Mouse (Mus musculus): ENCODE measurements around the gene Pkdcc. TPM values are rescaled to one million over a fixed set of nuclear protein-coding genes. Genes with fewer than 3 reads are reported as not detected.
A peak's percentile ranks its signal among the peaks of the same experiment; 100 is the strongest.

The Pkdcc gene
- 137 and 154 TPM in 2 replicates for total RNA-seq (2021)
- long read RNA-seq, transcript Pkdcc-204 (7 exons, 2,446 nt), result major isoform, 74 of 84 reads
- long read RNA-seq, partial matches to known transcripts, result 7 of 84 reads
- long read RNA-seq, other reads (novel, unspliced or antisense), result 3 of 84 reads

DNA sequence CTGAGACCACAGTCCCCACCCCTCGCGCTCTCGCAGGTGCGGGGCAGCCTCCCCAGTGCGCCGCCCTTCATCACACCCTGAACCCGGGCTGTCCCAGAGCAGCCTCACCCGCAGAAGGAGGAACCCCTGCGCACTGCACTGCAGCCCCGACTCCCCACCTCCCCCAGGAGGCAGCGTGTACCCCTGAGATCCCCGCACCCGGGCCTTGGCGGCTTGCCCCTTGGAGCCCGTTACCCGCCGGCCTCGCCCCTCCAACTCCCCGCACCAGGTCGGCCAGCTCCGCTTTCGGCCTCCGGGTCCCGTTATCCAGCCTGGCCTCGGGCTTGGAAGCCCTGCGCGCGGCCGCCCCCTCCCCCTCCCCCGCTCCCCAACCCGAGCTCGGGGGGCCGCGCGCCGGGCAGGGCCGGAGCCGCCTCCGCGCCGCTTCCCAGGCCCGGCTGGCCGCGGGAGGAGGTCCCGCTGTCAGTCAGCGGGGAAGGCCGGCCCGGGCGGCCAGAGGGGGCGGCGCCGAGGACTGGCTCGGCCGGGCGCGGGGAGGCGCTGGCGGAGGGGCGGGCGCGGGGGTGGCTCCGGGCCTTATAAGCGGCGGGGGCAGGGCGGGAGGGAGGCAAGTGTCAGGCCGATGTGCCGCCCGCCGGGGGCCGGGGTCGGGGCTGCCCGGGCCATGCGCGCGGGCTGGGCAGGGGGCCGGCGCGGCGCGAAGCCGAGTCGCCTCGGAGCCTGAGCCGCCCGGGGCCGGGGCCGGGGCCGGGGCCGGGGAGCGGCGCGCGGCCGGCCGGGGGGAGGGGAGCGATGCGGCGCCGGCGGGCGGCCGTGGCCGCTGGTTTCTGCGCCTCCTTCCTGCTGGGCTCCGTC, at the start of gene Pkdcc:
TSS of gene Pkdcc (plus strand) at position 619 of the 855 bp plus-strand sequence.
- DNase-seq, result peak; percentile 96

DNA sequence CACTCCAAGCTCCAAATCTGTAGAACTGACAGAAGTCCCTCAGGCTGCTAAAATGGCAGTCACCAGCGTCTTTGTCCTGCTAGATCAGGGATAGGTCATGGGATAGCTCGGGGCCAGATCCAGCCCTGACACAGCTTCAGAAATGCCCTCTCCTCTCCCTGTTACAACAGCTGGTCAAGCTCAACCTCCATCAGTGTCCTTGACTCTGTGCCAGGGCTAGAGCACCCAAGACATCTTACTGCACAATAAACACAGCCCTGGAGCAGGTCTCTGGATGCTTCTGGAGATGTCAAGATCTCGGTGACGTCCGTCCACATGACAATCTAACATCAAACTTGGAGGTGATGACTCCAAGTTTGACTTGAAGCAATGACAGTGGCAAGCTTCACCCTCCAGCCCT, 48.9 kb upstream of the Pkdcc start:
- DNase-seq, result no peak

DNA sequence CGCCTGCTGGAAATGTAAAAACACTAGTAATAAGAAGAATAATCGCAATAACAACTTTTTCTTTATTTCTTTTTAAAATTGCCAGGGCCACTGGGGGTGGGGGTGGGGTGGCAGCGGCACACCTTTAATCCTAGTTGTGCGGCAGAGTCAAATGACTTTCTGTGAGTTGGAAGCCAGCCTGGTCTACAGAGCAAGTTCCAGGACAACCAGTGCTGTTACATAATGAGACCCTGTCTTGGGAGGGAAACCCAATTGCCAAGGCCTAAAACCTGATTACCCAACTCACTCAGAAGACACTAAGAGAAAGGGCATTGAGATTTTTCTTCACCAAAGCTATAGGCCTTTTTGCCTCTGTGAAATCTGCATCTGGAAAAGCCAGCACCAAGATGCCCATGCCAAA, 38.9 kb upstream of the Pkdcc start:
- no peak for DNase-seq

DNA sequence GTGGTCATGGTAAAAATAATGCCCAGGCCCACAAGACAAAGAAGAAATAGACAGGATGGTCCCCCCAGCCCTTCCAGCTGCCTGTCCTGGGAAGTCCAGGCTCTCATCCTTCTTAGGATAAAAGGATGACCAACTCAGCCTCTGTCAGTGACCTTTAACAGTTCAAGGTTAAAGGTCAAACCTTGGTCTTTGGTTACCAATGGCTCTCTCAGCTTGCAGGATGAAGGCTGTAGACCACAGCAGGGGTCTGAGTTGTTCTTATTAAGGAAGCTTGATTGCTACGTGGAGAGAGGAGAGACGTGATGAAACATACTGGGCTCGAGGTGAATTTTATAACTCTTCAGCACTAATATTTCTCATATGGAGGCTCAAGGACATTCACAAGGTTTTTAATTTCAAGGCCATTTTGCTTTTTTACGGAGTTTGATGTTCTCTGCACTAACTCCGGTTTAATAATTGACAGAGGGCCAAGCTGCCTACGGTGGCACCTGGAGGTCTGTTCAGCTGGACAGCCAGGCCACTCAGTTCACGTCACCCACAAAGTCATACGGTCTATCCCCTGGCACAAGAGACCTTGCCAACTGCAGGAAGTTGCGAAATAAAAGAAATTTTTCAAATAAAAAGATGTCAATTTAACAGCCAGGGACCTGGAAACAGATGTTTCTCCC, 36.5 kb upstream of the Pkdcc start:
- DNase-seq, result peak; percentile 12

DNA sequence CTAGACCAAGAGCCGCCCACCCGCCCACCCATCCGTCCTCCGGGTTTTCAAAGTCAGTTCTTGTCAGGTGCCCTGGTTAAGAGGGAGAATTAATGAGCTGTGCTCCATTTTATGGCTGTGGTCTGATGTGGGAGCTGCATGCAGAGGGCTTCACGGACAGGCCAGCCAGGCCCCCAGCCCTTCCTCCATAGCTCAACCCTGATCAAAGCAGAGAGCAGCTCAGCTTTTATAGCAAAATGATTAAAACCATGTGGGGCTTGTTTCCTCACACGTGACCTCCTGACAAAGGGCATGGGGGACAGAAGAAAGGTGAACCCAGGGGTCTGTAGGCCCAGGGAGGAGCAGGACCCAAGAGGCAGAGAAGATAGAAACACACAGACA, 36.0 kb upstream of the Pkdcc start:
- no peak for DNase-seq

DNA sequence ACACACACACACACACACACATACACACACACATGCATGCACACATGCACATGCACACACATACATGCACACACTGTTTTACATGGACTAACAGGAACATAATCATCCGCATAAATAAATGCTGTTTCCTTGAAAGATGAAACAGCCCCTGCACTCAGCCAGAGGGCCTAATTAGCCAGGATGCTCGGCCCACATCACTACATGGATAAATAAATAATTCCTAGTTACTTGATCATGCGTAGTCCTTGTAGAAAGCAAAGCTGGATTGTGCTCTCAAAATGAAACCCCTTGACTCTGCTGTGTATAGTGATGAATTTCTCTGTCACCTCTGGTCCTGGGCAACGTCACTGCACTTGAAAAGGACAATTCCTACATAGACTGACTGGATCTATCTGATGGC, 35.5 kb upstream of the Pkdcc start:
- no peak for DNase-seq

DNA sequence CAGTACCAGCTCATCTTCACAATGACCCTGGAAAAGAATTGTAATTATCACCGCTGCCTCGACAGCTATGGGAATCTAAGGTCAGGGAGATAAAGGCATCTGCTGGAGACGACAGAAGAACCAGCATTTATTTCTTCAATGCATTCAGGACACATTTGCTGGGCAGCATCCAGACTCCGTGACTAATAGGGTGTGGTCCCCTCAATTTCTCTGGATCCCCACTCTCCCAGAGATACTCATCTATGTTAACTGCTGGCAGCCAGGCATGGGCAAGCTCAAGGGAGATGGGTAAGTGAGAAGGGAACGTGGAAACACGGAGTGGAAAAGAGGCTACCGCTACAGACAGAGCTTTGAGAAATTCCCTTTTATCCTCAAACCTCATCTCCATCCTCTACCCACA, 34.0 kb upstream of the Pkdcc start:
- DNase-seq, result no peak

DNA sequence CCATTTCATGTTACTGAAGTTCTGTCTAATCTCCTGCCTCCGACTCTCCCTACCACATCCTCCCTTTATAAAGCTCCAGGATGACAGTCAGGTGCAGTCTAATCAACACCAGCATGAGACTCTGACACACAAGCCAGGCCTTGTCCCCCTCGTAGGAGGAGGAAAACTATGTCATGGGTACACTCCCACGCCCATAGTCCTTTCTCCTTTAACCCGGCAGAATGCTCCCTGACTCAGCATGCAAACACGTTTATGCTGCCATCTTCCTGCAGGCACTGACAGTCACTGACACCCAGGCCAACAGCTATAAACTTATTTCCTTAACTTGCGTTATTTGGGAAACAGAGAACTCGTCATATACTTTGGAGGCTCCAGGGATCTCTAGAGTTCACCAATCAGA, 33.5 kb upstream of the Pkdcc start:
- DNase-seq, result no peak

DNA sequence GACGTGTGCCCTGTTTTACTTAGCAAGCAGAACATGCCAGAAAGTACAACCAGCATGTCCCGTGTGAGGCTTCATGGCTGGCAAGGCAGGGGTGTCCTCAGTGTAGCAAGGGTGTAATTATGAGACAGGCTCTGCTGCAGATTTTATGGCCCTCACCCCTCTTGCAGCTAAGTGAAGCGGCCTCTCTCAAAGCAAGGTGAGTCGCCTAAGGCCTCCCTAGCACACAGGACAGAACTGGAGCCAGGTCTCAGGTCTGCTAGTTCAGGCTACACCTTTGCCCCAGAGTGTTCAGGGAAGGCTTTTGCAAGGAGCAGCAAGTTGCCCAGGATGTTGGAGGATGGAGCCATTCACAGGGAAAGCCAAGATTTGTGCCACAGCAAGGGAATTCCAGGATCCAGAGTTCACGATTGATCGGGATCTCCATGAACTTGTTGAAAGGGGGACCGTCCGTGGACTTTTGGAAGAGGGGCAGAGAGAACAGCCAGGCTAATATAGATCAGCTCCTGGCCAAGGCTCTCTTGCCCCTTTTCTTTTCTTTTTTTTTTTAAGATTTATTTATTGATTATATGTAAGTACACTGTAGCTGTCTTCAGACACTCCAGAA, 32.9 kb upstream of the Pkdcc start:
- DNase-seq, result no peak

DNA sequence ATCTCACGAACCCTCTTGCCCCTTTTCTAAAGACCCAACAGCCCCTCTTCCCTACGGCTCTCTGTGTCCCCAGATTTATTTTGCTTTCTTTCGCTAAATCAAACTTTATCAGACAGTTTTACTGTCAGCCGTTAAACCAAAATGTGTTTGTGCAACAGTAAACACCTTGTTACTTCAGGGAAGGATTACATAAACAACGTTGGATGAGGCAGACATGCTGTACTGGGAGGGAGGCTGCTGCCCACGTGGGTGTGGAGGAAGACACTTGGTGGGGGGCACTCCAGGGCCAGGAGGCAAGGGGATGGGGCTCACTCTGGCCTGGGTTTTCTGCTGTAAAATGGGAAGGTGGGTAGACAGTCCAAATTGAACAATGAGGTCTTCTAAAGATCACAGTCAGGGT, 32.3 kb upstream of the Pkdcc start:
- DNase-seq, result no peak

DNA sequence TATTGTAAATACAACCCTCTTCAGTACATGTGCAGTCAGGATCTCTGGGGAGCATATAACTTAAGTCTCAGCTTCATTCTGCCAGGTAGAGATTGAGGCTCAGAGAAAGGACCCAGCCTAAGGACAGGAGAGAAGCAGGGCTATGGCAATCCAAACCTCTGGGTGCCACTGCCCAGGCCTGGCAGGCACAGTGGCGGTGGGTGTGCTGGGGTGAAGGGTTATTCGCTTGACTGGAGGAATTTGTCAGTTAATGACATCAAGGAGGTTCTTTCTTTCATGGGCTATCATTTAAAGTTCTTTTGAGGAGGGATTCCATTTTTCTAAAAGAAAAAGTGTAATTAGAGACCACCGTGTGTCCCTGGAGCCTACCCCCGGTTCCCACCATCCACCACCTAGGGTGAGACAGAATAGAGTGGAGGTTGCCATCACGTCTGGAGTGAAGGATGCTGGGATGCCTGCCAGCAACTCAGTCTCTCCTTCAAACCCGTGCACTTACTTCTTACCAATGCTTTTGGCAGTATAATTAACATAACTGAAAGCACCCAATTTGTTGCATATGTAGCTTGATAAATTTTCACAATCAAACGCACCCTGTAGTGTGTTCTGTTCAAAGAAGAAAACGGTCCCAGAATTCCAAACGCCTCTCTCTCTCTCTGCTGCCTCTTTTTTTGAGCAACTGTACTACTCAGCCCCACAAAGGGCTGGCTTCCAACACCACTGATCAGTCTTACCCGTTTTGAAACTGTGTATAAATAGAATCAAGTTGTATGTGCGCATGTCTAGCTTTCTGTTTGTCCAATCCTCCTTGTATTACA, 27.1 kb upstream of the Pkdcc start:
- DNase-seq, result no peak

DNA sequence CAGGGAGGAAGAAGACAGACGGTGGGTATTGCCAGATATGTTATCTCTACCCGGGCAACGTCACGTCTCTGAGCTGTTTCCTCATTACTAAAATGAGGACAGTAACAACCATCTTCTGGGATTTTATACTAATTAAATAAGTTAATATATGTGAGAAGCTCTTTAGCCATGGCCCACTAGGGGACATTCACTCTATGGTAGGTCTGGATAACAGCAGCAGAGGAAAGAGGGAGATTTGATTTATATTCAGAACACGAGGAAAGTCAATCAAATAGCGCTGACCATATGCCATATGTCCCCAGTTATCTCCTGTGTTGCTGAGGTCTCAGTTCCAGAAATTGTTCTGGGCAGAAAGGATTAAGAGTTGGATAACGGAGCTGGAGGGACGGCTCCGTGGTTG, 24.3 kb upstream of the Pkdcc start:
- no peak for DNase-seq

DNA sequence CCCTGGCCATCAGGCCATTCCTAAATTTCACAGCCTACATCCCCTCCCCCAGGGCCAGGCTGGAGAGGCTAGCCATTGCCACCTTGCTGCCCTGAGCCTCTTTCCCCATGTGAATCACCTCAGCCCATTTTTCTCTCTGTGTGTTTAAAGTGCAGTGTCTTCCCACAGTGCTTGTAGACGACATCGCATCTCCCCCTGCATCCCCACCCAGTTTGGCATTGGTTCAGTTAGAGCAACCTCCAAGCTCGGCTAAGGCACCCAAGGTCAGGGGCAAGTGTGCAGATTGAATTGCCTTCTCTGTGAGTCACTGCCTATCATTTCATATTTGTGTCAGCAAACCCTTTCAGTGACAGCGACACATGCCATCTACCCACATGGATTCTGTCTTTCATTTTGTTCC, 20.6 kb upstream of the Pkdcc start:
- DNase-seq, result peak; percentile 44

DNA sequence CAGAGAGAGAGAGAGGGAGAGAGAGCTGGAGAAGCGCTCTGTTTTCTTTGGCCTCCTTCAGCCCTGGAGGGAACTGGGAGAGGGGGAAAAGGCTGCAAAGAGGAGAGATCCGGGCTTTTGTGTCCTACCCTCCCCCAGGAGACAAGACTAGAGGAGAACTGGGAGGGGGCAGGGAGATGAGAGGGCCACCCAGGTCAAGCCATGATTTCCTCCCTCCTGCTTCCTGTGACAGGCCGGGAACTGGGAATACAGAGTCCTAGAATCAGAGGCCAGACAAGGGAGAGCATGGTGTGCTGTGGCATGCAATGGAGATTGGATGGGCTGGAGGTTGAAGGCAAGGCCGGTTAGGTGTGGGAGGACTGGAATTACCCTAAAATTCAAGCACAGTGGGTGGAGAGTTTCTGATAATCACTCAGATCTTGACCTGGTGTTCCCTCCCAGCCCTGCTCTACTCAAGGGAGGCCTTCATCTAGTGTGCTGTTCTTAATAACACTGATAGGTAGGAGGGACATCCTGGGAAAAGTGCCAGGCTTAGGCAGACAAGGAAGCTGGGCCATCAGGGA, 17.6 kb upstream of the Pkdcc start:
- DNase-seq, result no peak

DNA sequence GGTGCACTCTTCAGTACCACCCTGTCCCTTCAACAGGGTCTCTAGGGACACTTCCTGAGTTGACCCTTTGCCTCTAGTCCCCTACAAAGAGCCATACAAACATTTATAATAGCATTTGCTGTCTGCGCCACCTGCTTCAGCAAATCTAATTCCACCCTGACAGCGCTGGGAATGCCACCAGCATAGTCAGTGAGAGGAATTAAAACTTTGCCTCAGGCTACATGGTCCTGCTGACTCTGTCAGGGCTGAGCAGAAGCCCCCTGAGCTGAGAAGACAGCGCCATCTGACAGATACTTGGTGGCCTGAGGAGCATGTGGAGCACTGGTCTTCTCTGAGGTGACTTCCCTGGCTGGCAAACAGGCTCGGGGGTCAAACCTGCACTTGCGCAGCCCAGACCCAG, 14.6 kb upstream of the Pkdcc start:
- DNase-seq, result no peak

DNA sequence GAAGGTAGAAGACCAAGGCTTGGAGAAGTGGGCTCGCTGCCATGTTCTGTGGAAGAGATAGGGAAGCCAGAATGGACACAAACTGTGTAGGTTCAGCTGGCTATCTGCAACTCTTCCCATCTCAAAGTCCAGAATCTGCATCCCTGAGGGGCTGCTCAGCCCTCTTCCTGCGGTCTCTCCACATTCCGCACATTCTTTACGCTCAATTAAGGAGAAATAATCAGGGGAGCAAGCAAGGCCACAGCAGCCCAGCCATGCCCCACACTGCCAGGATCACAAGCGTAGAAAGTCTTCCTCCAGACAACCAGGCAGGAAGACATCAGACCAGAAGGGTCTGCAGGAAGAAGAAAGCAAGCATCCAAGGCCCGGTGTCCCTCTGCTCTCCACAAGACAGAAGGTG, 13.8 kb upstream of the Pkdcc start:
- DNase-seq, result no peak

DNA sequence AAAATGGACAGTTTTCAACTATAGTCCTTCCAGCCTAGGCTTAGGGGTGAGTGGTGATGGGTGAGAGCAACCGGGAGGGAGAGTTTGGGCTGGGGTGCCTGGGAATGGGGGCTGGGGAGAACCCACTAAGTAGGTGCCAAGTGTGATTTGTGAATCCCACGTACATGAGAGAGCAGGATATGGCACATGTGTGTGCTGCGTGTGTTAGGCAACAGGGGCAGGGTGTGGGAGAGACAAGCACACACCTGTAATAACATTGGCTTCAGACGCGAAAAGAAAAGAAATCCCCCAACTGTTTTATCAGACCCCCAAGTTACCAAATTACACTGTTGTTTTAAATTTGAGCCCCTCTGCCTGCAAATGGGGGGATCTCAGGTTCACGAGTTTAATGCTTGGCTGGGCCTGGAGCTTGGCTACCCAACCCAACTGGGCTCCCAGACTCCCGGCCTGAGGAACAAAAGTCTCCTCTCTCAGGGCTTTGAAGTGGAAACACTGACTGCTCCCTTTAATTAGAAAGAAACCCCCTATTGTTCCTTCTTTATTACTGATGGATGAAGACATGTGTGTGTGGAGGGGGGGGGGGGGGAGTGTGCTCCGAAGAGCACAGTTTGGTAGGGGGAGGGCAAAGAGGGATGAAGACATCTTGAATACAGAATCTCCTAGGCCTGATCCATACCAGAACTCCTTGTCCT, 11.3 kb upstream of the Pkdcc start:
- no peak for DNase-seq

DNA sequence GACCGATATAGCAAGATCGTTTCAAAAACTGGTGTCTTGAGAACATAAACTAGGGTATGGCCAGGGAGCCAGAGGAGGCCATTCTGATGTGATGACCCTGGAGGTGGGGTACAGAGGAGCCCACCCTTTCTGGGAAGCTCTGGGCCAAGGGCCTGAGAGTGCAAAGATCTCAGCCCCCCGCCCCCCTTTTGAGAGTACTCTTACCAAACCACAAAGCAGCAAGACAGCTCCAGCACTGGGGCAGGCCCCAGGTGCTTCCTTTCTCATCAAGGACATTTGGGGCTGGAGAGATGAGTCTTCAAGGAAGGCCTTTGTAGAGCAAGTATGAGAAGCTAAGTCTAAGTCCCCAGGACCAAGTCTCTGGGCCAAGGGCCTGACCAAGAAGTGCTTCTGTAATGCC, 7.8 kb upstream of the Pkdcc start:
- no peak for DNase-seq

DNA sequence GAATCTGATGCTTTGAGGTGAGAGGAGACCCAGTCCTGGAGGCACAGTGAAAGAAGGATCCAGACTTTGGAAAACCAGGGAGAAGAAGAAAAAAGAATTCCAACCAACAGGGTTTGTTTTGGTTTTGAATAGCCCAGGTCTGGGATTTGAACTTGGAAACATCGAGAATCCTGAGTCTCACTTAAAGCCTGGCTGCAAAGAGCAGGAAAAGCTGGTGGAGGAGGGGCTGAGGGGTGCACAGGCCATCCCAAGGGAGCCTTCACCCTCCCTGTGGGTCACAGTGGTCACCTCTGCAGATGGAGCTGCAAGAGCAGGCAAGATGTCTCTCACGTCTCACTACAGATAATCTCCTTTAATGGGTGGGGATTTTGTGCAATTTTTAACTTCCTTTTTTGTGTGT, 6.6 kb upstream of the Pkdcc start:
- DNase-seq, result no peak

DNA sequence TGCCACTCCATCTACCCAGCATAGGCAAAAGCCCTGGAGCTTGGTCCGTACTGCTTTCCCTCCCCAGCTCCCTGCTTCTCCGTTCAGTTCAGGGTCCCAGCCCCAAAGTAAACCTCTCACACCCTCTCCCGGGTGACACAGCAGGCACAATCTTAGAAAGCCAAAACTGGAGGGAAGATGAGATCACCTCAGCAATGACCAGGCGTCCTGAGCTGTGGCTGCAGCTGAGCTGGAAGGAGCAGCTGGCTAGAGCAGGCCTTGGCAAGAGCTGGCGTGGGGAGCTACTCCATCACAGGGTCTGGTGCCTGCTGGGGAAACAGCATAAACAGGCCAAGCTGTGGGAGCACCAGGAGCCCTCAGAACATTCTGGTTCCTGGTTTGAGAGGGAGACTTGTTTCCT, 4.6 kb upstream of the Pkdcc start:
- no peak for DNase-seq

DNA sequence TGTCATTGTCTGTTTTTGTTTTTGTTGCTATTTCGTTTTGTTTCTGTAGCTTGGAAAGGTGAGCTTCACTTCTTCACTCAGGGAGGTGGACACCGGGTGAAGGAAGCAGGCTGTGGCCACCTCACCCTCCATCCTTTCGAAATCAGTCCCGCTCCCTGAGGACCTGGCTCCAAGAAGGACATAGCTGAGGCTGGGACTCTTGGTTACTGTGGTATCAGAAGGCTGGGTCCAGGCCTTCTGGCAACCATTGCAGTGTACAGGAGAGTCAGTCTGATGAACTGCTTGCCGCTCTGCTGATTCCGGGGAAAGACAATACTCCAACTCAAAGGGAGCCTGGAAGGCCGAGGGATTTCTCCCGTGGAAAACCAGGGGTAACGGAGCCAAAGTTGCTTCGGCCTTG, 3.9 kb upstream of the Pkdcc start:
- DNase-seq, result no peak

DNA sequence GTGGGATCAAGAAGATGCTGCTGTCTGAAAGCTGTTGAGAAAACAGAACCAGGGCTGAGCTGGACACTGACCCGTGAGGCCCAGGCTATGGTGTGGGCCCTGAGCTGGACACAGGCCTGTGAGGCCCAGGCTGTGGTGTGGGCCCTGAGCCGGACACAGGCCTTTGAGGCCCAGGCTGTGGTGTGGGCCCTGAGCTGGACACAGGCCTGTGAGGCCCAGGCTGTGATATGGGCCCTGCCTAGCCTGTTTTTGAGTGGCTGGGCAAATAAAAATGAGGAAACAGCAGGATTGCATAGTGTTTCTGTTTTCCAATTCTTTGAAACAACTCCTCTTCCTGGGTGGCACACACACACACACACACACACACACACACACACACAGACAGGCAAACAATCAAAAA, 2.7 kb upstream of the Pkdcc start:
- no peak for DNase-seq
